Mouse (Mus musculus) liver, adult 2 months (tissue): Measurements from ENCODE around the gene Hist1h1c. TPM values are rescaled to one million over a fixed set of nuclear protein-coding genes. Genes with fewer than 3 reads are reported as not detected.
A peak's percentile ranks its signal among the peaks of the same experiment; 100 is the strongest.
"Not testable (repeated sequence)": the region's sequence is repeated elsewhere in the genome, so short reads cannot be mapped to it uniquely, and the experiment has no call there.

Source experiments
- DNase-seq: peaks from one replicate; pipeline ENCODE4 v3.0.0-alpha.2; 2011; ENCODE audit warnings: low read depth, low spot score; ENCODE audit errors: extremely low read depth
- H3K27ac ChIP-seq: fragments of 200-500 bp; replicated peaks from 2 replicates; pipeline ENCODE4 v1.5.1; 2012; ENCODE audit warnings: low read depth, mild to moderate bottlenecking, control low read depth, inconsistent platforms, low read length; ENCODE audit not compliant: insufficient read depth
- H3K27me3 ChIP-seq: fragments of 200-500 bp; 2 replicates; pipeline ENCODE4 v1.6.1; 2012; ENCODE audit warnings: mild to moderate bottlenecking, moderate library complexity, low read length, inconsistent platforms; ENCODE audit not compliant: control insufficient read depth, insufficient read depth
- H3K36me3 ChIP-seq: fragments of 200-500 bp; 2 replicates; pipeline ENCODE4 v1.6.1; 2012; ENCODE audit warnings: low read length, inconsistent platforms; ENCODE audit not compliant: control insufficient read depth, insufficient read depth
- H3K4me1 ChIP-seq: fragments of 200-500 bp; 2 replicates; pipeline ENCODE4 v1.6.1; 2011; ENCODE audit warnings: low read length; ENCODE audit not compliant: control insufficient read depth, insufficient read depth
- H3K4me3 ChIP-seq: fragments of 200-500 bp; 2 replicates; pipeline ENCODE4 v1.5.1; 2011; ENCODE audit warnings: low read depth, mild to moderate bottlenecking, control low read depth, low read length, moderate library complexity; ENCODE audit not compliant: insufficient read depth
- H3K79me2 ChIP-seq: fragments of 200-500 bp; 2 replicates; pipeline ENCODE4 v1.6.1; 2012; ENCODE audit warnings: inconsistent platforms, mild to moderate bottlenecking, low read length, moderate library complexity; ENCODE audit not compliant: control insufficient read depth, insufficient read depth
- H3K9ac ChIP-seq: fragments of 200-500 bp; 2 replicates; pipeline ENCODE4 v1.6.1; 2012; ENCODE audit warnings: low read depth, mild to moderate bottlenecking, control low read depth, inconsistent platforms, low read length
- CTCF ChIP-seq: fragments of 200-500 bp; IDR thresholded peaks from 2 replicates; pipeline ENCODE4 v1.5.1; 2011; ENCODE audit warnings: low read depth, low read length, control low read depth
- POLR2A ChIP-seq: fragments of 200-500 bp; IDR thresholded peaks from 2 replicates; pipeline ENCODE4 v1.6.1; 2011; ENCODE audit warnings: low read length, control low read depth; ENCODE audit not compliant: insufficient read depth; ENCODE audit errors: extremely low read depth
- WGBS: fragments of 180-500 bp; shearing (Covaris S2); methylation state at CpG from one replicate; pipeline ENCODE4 v1.1.7; 2018; 5-methylcytosine and 5-hydroxymethylcytosine counted together
- polyA plus RNA-seq: library from polyadenylated mRNA; depleted of rRNA; stranded (reverse); fragments of >200 nt; gene quantifications from 2 replicates; pipeline ENCODE4 v1.2.3, GENCODE M21; 2012
- total RNA-seq: library from RNA; depleted of rRNA; stranded (reverse); fragments of >200 nt; gene quantifications from 2 replicates; pipeline ENCODE4 v1.2.3, GENCODE M21; 2014

The Hist1h1c gene
- total and polyA plus RNA-seq, 2 experiments: 20.9 to 68.1 TPM

DNA sequence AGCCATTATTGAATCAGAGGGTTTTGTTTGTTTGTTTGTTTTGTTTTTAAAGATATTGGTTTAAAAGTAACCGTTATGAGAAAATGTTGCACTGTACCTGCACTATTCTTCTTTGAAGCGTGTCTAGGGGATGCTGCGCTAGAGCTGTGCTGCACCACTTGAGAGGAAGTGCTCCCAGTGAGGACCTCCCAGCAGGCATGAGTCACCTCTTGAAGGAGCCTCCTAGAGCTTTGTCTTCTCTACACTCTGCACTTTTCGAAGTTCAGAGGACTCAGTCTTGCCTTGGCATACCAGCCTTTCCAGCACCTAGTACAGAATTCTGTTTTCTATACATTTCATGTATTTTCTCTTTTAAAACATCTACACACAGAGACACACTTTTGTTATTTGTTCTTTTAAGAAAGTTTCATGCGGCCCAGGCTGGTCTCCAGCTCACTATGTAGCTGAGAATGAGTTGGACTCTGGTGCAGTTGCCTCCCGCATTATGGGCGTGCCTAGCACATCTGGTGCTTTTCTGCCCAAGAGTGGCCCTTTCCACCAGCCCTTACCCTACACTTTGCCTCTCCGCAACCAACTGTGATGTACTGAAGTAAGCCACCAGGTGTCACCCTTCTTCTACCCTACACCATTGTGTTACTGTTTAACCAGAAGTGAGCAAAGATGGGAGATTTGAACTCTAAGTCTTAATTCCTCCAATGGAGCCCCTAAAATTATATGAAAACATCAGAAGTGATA, 37.7 kb upstream of the Hist1h1c start:
- peaks cover 4% of the 10 kb centered on the region for H3K4me1 ChIP-seq
- H3K79me2 ChIP-seq: no peaks in the 10 kb centered on the region
- peak; percentile 66 for TF ChIP-seq CTCF
- TF ChIP-seq POLR2A: no peak
- H3K9ac ChIP-seq: no peak overlapping the region
- H3K36me3 ChIP-seq: peaks cover 16% of the 10 kb centered on the region; the same call in 1 of the 2 replicates
- peak; percentile 83 for DNase-seq
- no peak overlapping the region for H3K27ac ChIP-seq
- H3K4me3 ChIP-seq: no peak overlapping the region
- H3K27me3 ChIP-seq: no peaks in the 10 kb centered on the region
- WGBS: 27% methylated on average over 8 of the region's 8 CpGs

GRCm38 (mm10) chr13:23702220-23702619, 36.4 kb upstream of the Hist1h1c start:
- H3K4me3 ChIP-seq: no peak overlapping the region
- TF ChIP-seq CTCF: no peak
- no peak for DNase-seq
- no peaks in the 10 kb centered on the region; the same call in 1 of the 2 replicates for H3K4me1 ChIP-seq
- H3K36me3 ChIP-seq: peaks cover 16% of the 10 kb centered on the region; the same call in 1 of the 2 replicates
- 74% methylated on average over 4 of the region's 4 CpGs for WGBS
- no peaks in the 10 kb centered on the region for H3K27me3 ChIP-seq
- no peaks in the 10 kb centered on the region for H3K79me2 ChIP-seq
- H3K27ac ChIP-seq: no peak overlapping the region
- no peak overlapping the region for H3K9ac ChIP-seq

- H3K36me3 ChIP-seq: peaks cover 16% of the 10 kb centered on the region; the same call in 1 of the 2 replicates
- H3K79me2 ChIP-seq, H3K4me1 ChIP-seq, H3K27ac ChIP-seq, H3K4me3 ChIP-seq, H3K9ac ChIP-seq, H3K27me3 ChIP-seq, DNase-seq: not testable (repeated sequence)
- WGBS: 72% methylated on average over 2 of the region's 2 CpGs
Observed at GRCm38 (mm10) chr13:23702801-23703200, 35.8 kb upstream of the Hist1h1c start.

DNA sequence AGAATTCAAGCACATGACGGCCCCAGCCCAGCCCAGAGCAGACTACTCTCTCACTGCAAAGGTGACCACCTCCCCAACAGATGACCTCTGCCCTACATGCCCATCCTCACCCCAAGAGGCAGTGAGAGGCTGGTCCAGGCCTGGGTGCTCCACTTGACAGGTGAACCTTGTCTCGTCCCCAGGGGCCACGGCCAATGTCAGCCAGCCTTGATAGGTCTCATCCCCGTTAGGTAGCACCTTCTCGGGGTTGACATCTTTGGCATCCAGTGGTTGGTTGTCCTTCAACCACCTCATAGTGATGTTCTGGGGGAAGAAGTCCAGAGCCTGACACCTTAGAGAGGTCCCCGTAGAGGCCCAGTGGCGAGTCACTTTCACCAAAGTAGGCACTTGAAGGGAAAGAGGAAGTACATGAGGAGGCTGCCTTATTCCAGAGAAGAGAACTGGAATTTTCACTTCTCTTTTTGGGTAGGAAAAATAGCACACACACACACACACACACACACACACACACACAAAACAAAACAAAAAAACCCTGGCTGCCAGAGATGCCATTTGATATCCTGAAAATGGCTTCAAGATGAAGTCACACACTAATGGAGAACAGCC, 32.8 kb upstream of the Hist1h1c start:
- H3K4me1 ChIP-seq: peaks cover 12% of the 10 kb centered on the region
- no peak overlapping the region for H3K27ac ChIP-seq
- H3K79me2 ChIP-seq: no peaks in the 10 kb centered on the region
- WGBS: 96% methylated on average over 7 of the region's 7 CpGs
- peaks cover 16% of the 10 kb centered on the region; the same call in 1 of the 2 replicates for H3K36me3 ChIP-seq
- DNase-seq: no peak
- TF ChIP-seq POLR2A (no peak), CTCF (no peak)
- no peak overlapping the region for H3K9ac ChIP-seq
- no peak overlapping the region for H3K4me3 ChIP-seq
- H3K27me3 ChIP-seq: no peaks in the 10 kb centered on the region

- Histone ChIP-seq H3K9ac (no peak overlapping the region), H3K36me3 (peaks cover 16% of the 10 kb centered on the region; the same call in 1 of the 2 replicates), H3K4me1 (peaks cover 17% of the 10 kb centered on the region), H3K79me2 (no peaks in the 10 kb centered on the region), H3K27ac (no peak overlapping the region), H3K4me3 (no peak overlapping the region), H3K27me3 (no peaks in the 10 kb centered on the region)
- TF ChIP-seq CTCF: no peak
- TF ChIP-seq POLR2A: no peak
- DNase-seq: no peak
- 95% methylated on average over 12 of the region's 12 CpGs for WGBS
Observed at GRCm38 (mm10) chr13:23706771-23707170, 31.8 kb upstream of the Hist1h1c start.

- peaks cover 16% of the 10 kb centered on the region; the same call in 1 of the 2 replicates for H3K36me3 ChIP-seq
- WGBS: 86% methylated on average over 4 of the region's 4 CpGs
- no peaks in the 10 kb centered on the region for H3K27me3 ChIP-seq
- no peaks in the 10 kb centered on the region for H3K79me2 ChIP-seq
- H3K9ac ChIP-seq: peak overlapping the region; percentile 12; the same call in 1 of the 2 replicates
- H3K4me1 ChIP-seq: peaks cover 17% of the 10 kb centered on the region
- H3K27ac ChIP-seq: no peak overlapping the region
- no peak for DNase-seq
- H3K4me3 ChIP-seq: no peak overlapping the region
- TF ChIP-seq POLR2A: no peak
- TF ChIP-seq CTCF: no peak
Observed at GRCm38 (mm10) chr13:23708041-23708440, 30.6 kb upstream of the Hist1h1c start.
